16 mouse cellular contexts compared by ENCODE assay signal in the genomic region with DNA sequence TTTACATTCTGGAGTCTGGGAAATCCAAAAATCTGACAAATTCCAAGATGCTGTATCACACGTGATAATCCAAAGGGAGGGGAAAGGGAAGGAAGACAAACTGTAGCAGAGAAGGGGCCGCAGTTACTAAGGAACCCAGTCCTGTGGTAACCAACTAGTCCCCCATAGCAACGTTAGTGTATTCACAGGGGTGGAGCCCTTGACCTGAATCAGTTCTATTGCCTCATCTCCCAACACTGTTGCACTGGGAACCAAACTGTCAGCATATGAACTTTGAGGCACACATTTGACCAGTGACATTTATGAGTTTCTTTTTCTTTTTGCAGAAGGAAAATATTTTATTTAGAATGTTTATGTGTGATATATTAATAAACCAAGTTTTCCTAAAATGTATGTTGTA.
"Had no signal": no experiment of that assay in that cellular context is flagged by ENCODE, and none has a peak within 500 bp of the region (broad histone marks: within the 10 kb centered on the region; RNA-seq: fewer than 3 reads in every experiment).

No protein-coding gene starts in this region.

- H3K36me3 ChIP-seq: kidney, embryonic 15.5 days; liver, embryonic 13.5 days; neural tube, embryonic 12.5 days; neural tube, embryonic 15.5 days; stomach, embryonic 15.5 days had no signal

- H3K9me3 ChIP-seq: kidney, embryonic 15.5 days; liver, embryonic 13.5 days; neural tube, embryonic 12.5 days; neural tube, embryonic 15.5 days; stomach, embryonic 15.5 days had no signal

- DNase-seq: kidney, adult 8-10 months; kidney, postnatal 10 days; layer of hippocampus, postnatal 36 days; liver, embryonic 13.5 days; lung, embryonic 14.5 days; midbrain, embryonic 14.5 days; retina, postnatal 1 day; right cerebral cortex, postnatal 25 days had no signal

- H3K27me3 ChIP-seq: kidney, embryonic 15.5 days; liver, embryonic 13.5 days; neural tube, embryonic 12.5 days; neural tube, embryonic 15.5 days; stomach, embryonic 15.5 days had no signal

- H3K4me1 ChIP-seq: liver, embryonic 13.5 days; neural tube, embryonic 12.5 days; neural tube, embryonic 15.5 days; stomach, embryonic 15.5 days had no signal

- H3K4me3 ChIP-seq: kidney, embryonic 15.5 days; left cerebral cortex, adult 2 months; liver, embryonic 13.5 days; neural tube, embryonic 12.5 days; neural tube, embryonic 15.5 days; stomach, embryonic 15.5 days had no signal

- ATAC-seq: lung, postnatal 0 days had no signal

- H3K9ac ChIP-seq: kidney, embryonic 15.5 days; liver, embryonic 13.5 days; lung, embryonic 14.5 days; neural tube, embryonic 12.5 days; neural tube, embryonic 15.5 days; stomach, embryonic 15.5 days had no signal

- H3K27ac ChIP-seq: kidney, embryonic 15.5 days; left cerebral cortex, adult 2 months; liver, embryonic 13.5 days; macrophage; neural tube, embryonic 12.5 days; neural tube, embryonic 15.5 days; stomach, embryonic 15.5 days had no signal

- H3K4me2 ChIP-seq: liver, embryonic 13.5 days; lung, embryonic 14.5 days; midbrain, embryonic 11.5 days; neural tube, embryonic 12.5 days; neural tube, embryonic 15.5 days; stomach, embryonic 15.5 days had no signal
